Mouse (Mus musculus): ENCODE data around the gene Arf3. TPM values are rescaled to one million over a fixed set of nuclear protein-coding genes. Genes with fewer than 3 reads are reported as not detected.

The Arf3 gene
- total RNA-seq, 2 experiments from 2014 or later: 8.3 to 10.4 TPM

DNA sequence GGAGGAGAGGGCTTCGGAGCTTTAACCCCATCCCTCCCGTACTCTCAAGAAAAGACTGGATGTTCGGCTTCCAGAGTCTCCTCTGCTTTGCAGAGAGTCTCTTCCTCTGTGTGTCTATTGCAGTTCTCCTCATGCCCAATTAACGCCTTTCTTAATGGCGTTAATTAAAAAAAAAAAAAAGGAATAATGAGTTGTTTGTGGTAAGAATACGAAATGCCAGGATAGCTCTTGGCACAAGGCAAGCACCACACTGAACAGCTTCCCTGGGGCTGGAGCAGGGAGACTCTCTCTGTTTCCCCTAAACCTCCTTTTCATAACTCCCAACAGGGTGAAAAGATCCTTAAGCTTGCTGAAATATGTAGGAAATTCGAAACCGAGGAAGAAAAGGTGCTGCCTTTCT, 40.8 kb downstream of the Arf3 start:
- DNase-seq: no peak

DNA sequence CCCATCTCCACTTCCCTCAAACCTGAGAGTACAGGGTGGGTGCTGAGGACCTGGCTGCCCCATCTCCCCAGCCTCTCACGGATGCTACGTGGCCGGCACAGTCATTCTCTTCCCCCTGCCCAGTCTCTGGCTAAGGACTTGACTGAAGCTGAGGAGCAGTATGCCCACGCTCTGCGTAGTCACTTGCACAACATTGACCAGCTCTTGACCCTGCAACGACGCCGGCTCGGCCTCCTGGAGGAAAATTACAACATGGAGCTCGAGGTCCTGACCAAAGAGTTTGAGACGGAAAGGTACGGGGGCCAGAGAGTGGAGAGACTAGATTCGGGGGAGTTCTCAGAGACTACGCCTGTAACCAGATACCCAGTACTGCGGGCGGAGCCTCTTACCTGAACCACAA, 45.7 kb downstream of the Arf3 start:
- DNase-seq: no peak

GRCm38 (mm10) chr15:98714230-98714652, 48.8 kb downstream of the Arf3 start:
- no peak for DNase-seq

- no peak for DNase-seq
Observed at GRCm38 (mm10) chr15:98710442-98710841, 52.6 kb downstream of the Arf3 start.

GRCm38 (mm10) chr15:98707766-98708372, 55.1 kb downstream of the Arf3 start, which contains the start of gene Ccdc65:
TSS of gene Ccdc65 (plus strand) at chr15:98708207.
- DNase-seq: peak; percentile 71

GRCm38 (mm10) chr15:98704312-98704711, 58.7 kb downstream of the Arf3 start:
- no peak for DNase-seq

- DNase-seq: peak; percentile 76
Observed at GRCm38 (mm10) chr15:98699190-98700105, 63.6 kb downstream of the Arf3 start.

- DNase-seq: no peak
Observed at GRCm38 (mm10) chr15:98696216-98696615, 66.8 kb downstream of the Arf3 start.

DNA sequence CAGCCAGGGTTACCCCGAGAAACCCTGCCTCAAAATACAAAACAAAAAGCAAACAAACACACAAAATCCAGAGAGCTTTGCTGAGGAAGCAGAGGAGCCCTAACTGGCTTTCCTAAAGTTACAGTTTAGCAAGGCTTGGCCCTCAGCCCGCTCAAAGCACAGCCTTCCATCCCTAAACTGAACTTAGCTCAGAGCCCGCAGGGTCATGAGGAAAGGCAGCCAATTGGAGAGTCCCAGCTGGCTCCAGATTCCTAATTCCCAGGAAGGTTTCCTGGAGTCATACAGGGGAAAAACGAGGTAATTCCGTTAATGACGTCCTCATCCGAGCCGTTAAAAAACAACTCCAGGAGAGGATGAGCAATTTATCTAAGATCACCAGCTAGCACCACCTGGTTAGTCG, 67.3 kb downstream of the Arf3 start:
- no peak for DNase-seq

DNA sequence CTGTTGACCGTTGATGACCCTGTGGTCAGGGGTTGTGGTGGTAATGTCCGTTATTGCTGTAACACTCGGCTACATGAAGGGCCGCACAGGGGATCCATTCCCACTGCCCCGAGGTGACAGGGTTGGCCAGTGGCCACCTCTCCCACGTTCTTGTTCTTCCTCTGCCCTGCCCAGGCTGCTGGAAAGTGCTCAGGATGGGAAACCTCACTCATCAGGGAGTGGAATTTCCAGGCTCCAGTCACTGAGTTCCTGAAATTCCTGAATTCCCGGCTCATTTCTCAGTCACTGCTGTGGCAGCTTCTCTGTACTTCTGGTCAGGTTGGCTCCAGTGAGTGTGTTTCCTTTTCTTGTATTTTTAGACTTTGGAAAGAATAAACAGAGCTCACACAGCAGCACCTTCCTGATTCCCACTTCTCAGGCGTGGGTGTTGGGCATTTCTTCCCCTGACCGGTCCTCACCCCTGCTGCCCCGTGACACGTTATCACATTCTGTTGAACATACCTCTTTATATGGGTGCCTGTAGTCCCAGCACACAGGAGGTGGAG, 70.8 kb downstream of the Arf3 start:
- peak; percentile 54 for DNase-seq

- no peak for DNase-seq
Observed at GRCm38 (mm10) chr15:98691486-98692147, 71.4 kb downstream of the Arf3 start.

DNA sequence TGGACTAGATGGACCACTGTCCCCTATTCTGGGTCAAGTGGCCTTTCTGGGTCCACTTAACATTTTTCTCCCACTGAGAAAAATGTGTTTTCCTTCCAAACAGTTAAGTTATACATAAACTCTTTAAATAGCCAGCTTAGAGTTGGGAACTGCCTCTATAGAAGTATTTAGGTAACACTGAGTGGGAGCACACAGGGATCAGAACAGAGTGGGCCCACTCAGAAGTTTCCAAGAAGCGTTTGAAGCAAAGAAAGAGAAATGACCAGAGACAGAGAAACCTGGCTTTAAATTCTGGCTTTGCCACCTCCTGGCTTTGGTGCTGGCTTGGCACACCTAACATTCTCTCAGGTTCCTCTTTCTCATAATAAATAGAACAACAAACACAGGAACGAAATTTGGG, 73.3 kb downstream of the Arf3 start:
- DNase-seq: no peak

Other genes with a start within 250 kb of the Arf3 start
- gene Kansl2, start 228.9 kb downstream of the Arf3 start, total RNA-seq (2021): 10 to 100 TPM; 55.8 to 57.9 TPM
- 10 to 100 TPM; 17.3 to 21.1 TPM for gene Ccnt1, start 192.3 kb downstream of the Arf3 start, total RNA-seq (2021)
- under 1 TPM in 1 of 2 experiments, not detected in 1; 0.74 TPM for gene 4930415O20Rik, start 192.2 kb downstream of the Arf3 start, total RNA-seq (2021)
- gene Adcy6, start 153.1 kb downstream of the Arf3 start, total RNA-seq (2021): 10 to 100 TPM; 19.0 to 32.3 TPM
- 1 to 10 TPM; 3.4 to 4.1 TPM for gene Cacnb3, start 132.4 kb downstream of the Arf3 start, total RNA-seq (2021)
- gene Ddx23, start 100.3 kb downstream of the Arf3 start, total RNA-seq (2021): 10 to 100 TPM; 53.1 to 56.8 TPM
- gene Rnd1, start 85.8 kb downstream of the Arf3 start, total RNA-seq (2021): 1 to 10 TPM in 1 of 2 experiments, under 1 TPM in 1; 0.40 to 1.0 TPM
- not detected for gene Ccdc65, start 55.0 kb downstream of the Arf3 start, total RNA-seq (2021)
- gene Fkbp11, start 35.0 kb downstream of the Arf3 start, total RNA-seq (2021): 1 to 10 TPM; 2.7 to 3.5 TPM
- 1 to 10 TPM in 1 of 2 experiments, under 1 TPM in 1; 0.79 to 1.7 TPM for gene Wnt10b, start 14.9 kb upstream of the Arf3 start, total RNA-seq (2021)
- gene Wnt1, start 26.6 kb upstream of the Arf3 start, total RNA-seq (2021): not detected
- under 1 TPM; 0.38 to 0.74 TPM for gene Ddn, start 46.3 kb upstream of the Arf3 start, total RNA-seq (2021)
- gene Prkag1, start 68.3 kb upstream of the Arf3 start, total RNA-seq (2021): 10 to 100 TPM; 43.6 to 43.9 TPM
- 10 to 100 TPM; 36.6 to 43.5 TPM for gene Kmt2d, start 108.0 kb upstream of the Arf3 start, total RNA-seq (2021)
- gene Rhebl1, start 131.3 kb upstream of the Arf3 start, total RNA-seq (2021): 1 to 10 TPM; 2.5 to 2.9 TPM
- 1 to 10 TPM; 1.2 to 2.3 TPM for gene Dhh, start 135.3 kb upstream of the Arf3 start, total RNA-seq (2021)
- gene Lmbr1l, start 155.0 kb upstream of the Arf3 start, total RNA-seq (2021): 1 to 10 TPM; 6.1 to 6.6 TPM
- 10 to 100 TPM; 36.4 to 44.5 TPM for gene Tuba1b, start 171.4 kb upstream of the Arf3 start, total RNA-seq (2021)
- not detected for gene Gm49450, start 190.3 kb upstream of the Arf3 start, total RNA-seq (2021)
- gene Tuba1a, start 190.5 kb upstream of the Arf3 start, total RNA-seq (2021): 10 to 100 TPM; 43.5 to 52.6 TPM